Mouse (Mus musculus): Measurements from ENCODE around the gene Zfp595. TPM values are rescaled to one million over a fixed set of nuclear protein-coding genes. Genes with fewer than 3 reads are reported as not detected.

Gene Zfp595
- total and polyA plus RNA-seq, 3 experiments: 4.6 to 10.1 (median 6.4) TPM

Other genes with a start within 250 kb of the Zfp595 start
- gene Zfp708, start 234.6 kb downstream of the Zfp595 start, total RNA-seq (2012; rRNA removed): 0.81 and 1.1 TPM in 2 replicates
- 3.4 and 4.2 TPM in 2 replicates for gene Zfp708, start 234.6 kb downstream of the Zfp595 start, total RNA-seq (2014; rRNA removed)
- 1.1 and 1.2 TPM in 2 replicates for gene Zfp708, start 234.6 kb downstream of the Zfp595 start, polyA plus RNA-seq (2012; ENCODE audit: insufficient read length, low read depth)
- gene Gm28557, start 224.0 kb downstream of the Zfp595 start, total RNA-seq (2012; rRNA removed): 3.4 and 4.2 TPM in 2 replicates
- 2.9 and 4.5 TPM in 2 replicates for gene Gm28557, start 224.0 kb downstream of the Zfp595 start, total RNA-seq (2014; rRNA removed)
- gene Gm28557, start 224.0 kb downstream of the Zfp595 start, polyA plus RNA-seq (2012; ENCODE audit: insufficient read length, low read depth): 1.6 TPM in 2 replicates
- 0.55 TPM in 2 replicates for gene Rslcan18, start 216.3 kb downstream of the Zfp595 start, total RNA-seq (2012; rRNA removed)
- 0.18 and 0.81 TPM in 2 replicates for gene Rslcan18, start 216.3 kb downstream of the Zfp595 start, total RNA-seq (2014; rRNA removed)
- 0.20 and 0.57 TPM in 2 replicates for gene Rslcan18, start 216.3 kb downstream of the Zfp595 start, polyA plus RNA-seq (2012; ENCODE audit: insufficient read length, low read depth)
- gene Zfp759, start 210.9 kb downstream of the Zfp595 start, total RNA-seq (2012; rRNA removed): 2.1 and 2.2 TPM in 2 replicates
- gene Zfp759, start 210.9 kb downstream of the Zfp595 start, total RNA-seq (2014; rRNA removed): 6.1 and 7.1 TPM in 2 replicates
- 2.6 and 2.7 TPM in 2 replicates for gene Zfp759, start 210.9 kb downstream of the Zfp595 start, polyA plus RNA-seq (2012; ENCODE audit: insufficient read length, low read depth)
- 7.4 and 8.6 TPM in 2 replicates for gene Rsl1, start 159.4 kb downstream of the Zfp595 start, total RNA-seq (2012; rRNA removed)
- 16.0 and 18.8 TPM in 2 replicates for gene Rsl1, start 159.4 kb downstream of the Zfp595 start, total RNA-seq (2014; rRNA removed)
- 9.8 and 10.7 TPM in 2 replicates for gene Rsl1, start 159.4 kb downstream of the Zfp595 start, polyA plus RNA-seq (2012; ENCODE audit: insufficient read length, low read depth)
- 1.6 and 2.3 TPM in 2 replicates for gene Zfp455, start 138.1 kb downstream of the Zfp595 start, total RNA-seq (2012; rRNA removed)
- gene Zfp455, start 138.1 kb downstream of the Zfp595 start, total RNA-seq (2014; rRNA removed): 5.6 and 5.7 TPM in 2 replicates
- gene Zfp455, start 138.1 kb downstream of the Zfp595 start, polyA plus RNA-seq (2012; ENCODE audit: insufficient read length, low read depth): 2.3 and 3.3 TPM in 2 replicates
- gene Zfp458, start 54.1 kb downstream of the Zfp595 start, total RNA-seq (2012; rRNA removed): 1.6 and 2.3 TPM in 2 replicates
- gene Zfp458, start 54.1 kb downstream of the Zfp595 start, total RNA-seq (2014; rRNA removed): 3.2 and 3.3 TPM in 2 replicates
- 1.6 and 2.4 TPM in 2 replicates for gene Zfp458, start 54.1 kb downstream of the Zfp595 start, polyA plus RNA-seq (2012; ENCODE audit: insufficient read length, low read depth)
- gene Zfp457, start 26.1 kb downstream of the Zfp595 start, total RNA-seq (2012; rRNA removed): 0.97 and 0.98 TPM in 2 replicates
- 0.66 TPM in 1 of 2 replicates, not detected in the other for gene Zfp457, start 26.1 kb downstream of the Zfp595 start, total RNA-seq (2014; rRNA removed)
- 0.40 and 0.57 TPM in 2 replicates for gene Zfp457, start 26.1 kb downstream of the Zfp595 start, polyA plus RNA-seq (2012; ENCODE audit: insufficient read length, low read depth)
- 1.0 and 1.1 TPM in 2 replicates for gene Gm28044, start 28.0 kb upstream of the Zfp595 start, total RNA-seq (2012; rRNA removed)
- gene Gm28044, start 28.0 kb upstream of the Zfp595 start, total RNA-seq (2014; rRNA removed): not detected in 2 replicates
- 0.89 and 1.0 TPM in 2 replicates for gene Gm28044, start 28.0 kb upstream of the Zfp595 start, polyA plus RNA-seq (2012; ENCODE audit: insufficient read length, low read depth)
- gene Zfp953, start 28.0 kb upstream of the Zfp595 start, total RNA-seq (2012; rRNA removed): 1.8 and 2.3 TPM in 2 replicates
- gene Zfp953, start 28.0 kb upstream of the Zfp595 start, total RNA-seq (2014; rRNA removed): 4.6 and 5.6 TPM in 2 replicates
- gene Zfp953, start 28.0 kb upstream of the Zfp595 start, polyA plus RNA-seq (2012; ENCODE audit: insufficient read length, low read depth): 3.6 and 4.2 TPM in 2 replicates
- gene Gm28041, start 43.2 kb upstream of the Zfp595 start, total RNA-seq (2012; rRNA removed): 1.7 and 2.3 TPM in 2 replicates
- gene Gm28041, start 43.2 kb upstream of the Zfp595 start, total RNA-seq (2014; rRNA removed): 0.61 and 1.1 TPM in 2 replicates
- 1.8 TPM in 1 of 2 replicates, not detected in the other for gene Gm28041, start 43.2 kb upstream of the Zfp595 start, polyA plus RNA-seq (2012; ENCODE audit: insufficient read length, low read depth)
- gene Zfp456, start 43.2 kb upstream of the Zfp595 start, total RNA-seq (2012; rRNA removed): 4.7 and 5.1 TPM in 2 replicates
- gene Zfp456, start 43.2 kb upstream of the Zfp595 start, total RNA-seq (2014; rRNA removed): 7.4 and 8.0 TPM in 2 replicates
- gene Zfp456, start 43.2 kb upstream of the Zfp595 start, polyA plus RNA-seq (2012; ENCODE audit: insufficient read length, low read depth): 2.4 and 3.6 TPM in 2 replicates
- 8.3 and 9.0 TPM in 2 replicates for gene Zfp429, start 67.2 kb upstream of the Zfp595 start, total RNA-seq (2012; rRNA removed)
- 17.4 and 18.2 TPM in 2 replicates for gene Zfp429, start 67.2 kb upstream of the Zfp595 start, total RNA-seq (2014; rRNA removed)
- 8.0 and 10.5 TPM in 2 replicates for gene Zfp429, start 67.2 kb upstream of the Zfp595 start, polyA plus RNA-seq (2012; ENCODE audit: insufficient read length, low read depth)
- 0.47 and 0.63 TPM in 2 replicates for gene Zfp459, start 88.8 kb upstream of the Zfp595 start, total RNA-seq (2012; rRNA removed)
- gene Zfp459, start 88.8 kb upstream of the Zfp595 start, total RNA-seq (2014; rRNA removed): 0.12 TPM in 1 of 2 replicates, not detected in the other
- gene Zfp459, start 88.8 kb upstream of the Zfp595 start, polyA plus RNA-seq (2012; ENCODE audit: insufficient read length, low read depth): not detected in 2 replicates
- 7.1 and 7.6 TPM in 2 replicates for gene Zfp874a, start 119.1 kb upstream of the Zfp595 start, total RNA-seq (2012; rRNA removed)
- 16.8 and 23.6 TPM in 2 replicates for gene Zfp874a, start 119.1 kb upstream of the Zfp595 start, total RNA-seq (2014; rRNA removed)
- 6.1 and 6.5 TPM in 2 replicates for gene Zfp874a, start 119.1 kb upstream of the Zfp595 start, polyA plus RNA-seq (2012; ENCODE audit: insufficient read length, low read depth)
- gene Zfp874b, start 151.7 kb upstream of the Zfp595 start, total RNA-seq (2012; rRNA removed): 4.7 and 4.8 TPM in 2 replicates
- 8.0 and 8.7 TPM in 2 replicates for gene Zfp874b, start 151.7 kb upstream of the Zfp595 start, total RNA-seq (2014; rRNA removed)
- 1.8 and 2.1 TPM in 2 replicates for gene Zfp874b, start 151.7 kb upstream of the Zfp595 start, polyA plus RNA-seq (2012; ENCODE audit: insufficient read length, low read depth)
- gene Zfp58, start 168.0 kb upstream of the Zfp595 start, total RNA-seq (2012; rRNA removed): 4.3 and 5.2 TPM in 2 replicates
- gene Zfp58, start 168.0 kb upstream of the Zfp595 start, total RNA-seq (2014; rRNA removed): 5.9 and 6.4 TPM in 2 replicates
- 2.7 and 2.9 TPM in 2 replicates for gene Zfp58, start 168.0 kb upstream of the Zfp595 start, polyA plus RNA-seq (2012; ENCODE audit: insufficient read length, low read depth)
- gene Gm26965, start 193.6 kb upstream of the Zfp595 start, total RNA-seq (2012; rRNA removed): 0.08 TPM in 1 of 2 replicates, not detected in the other
- not detected in 2 replicates for gene Gm26965, start 193.6 kb upstream of the Zfp595 start, total RNA-seq (2014; rRNA removed)
- not detected in 2 replicates for gene Gm26965, start 193.6 kb upstream of the Zfp595 start, polyA plus RNA-seq (2012; ENCODE audit: insufficient read length, low read depth)
- gene Zfp87, start 193.6 kb upstream of the Zfp595 start, total RNA-seq (2012; rRNA removed): 11.4 and 12.2 TPM in 2 replicates
- 20.7 and 25.0 TPM in 2 replicates for gene Zfp87, start 193.6 kb upstream of the Zfp595 start, total RNA-seq (2014; rRNA removed)
- 10.3 and 13.8 TPM in 2 replicates for gene Zfp87, start 193.6 kb upstream of the Zfp595 start, polyA plus RNA-seq (2012; ENCODE audit: insufficient read length, low read depth)
- 9.1 and 11.5 TPM in 2 replicates for gene Zfp748, start 221.3 kb upstream of the Zfp595 start, total RNA-seq (2012; rRNA removed)
- gene Zfp748, start 221.3 kb upstream of the Zfp595 start, total RNA-seq (2014; rRNA removed): 14.8 and 16.3 TPM in 2 replicates
- gene Zfp748, start 221.3 kb upstream of the Zfp595 start, polyA plus RNA-seq (2012; ENCODE audit: insufficient read length, low read depth): 6.6 and 8.1 TPM in 2 replicates